Mouse (Mus musculus) heart, adult 2 months (tissue): ENCODE results near the gene Slc4a10. TPM values are rescaled to one million over a fixed set of nuclear protein-coding genes. Genes with fewer than 3 reads are reported as not detected.
"Not testable (repeated sequence)": the region's sequence is repeated elsewhere in the genome, so short reads cannot be mapped to it uniquely, and the experiment has no call there.

ENCODE experiments used
- DNase-seq, 2 experiments: peaks; one replicate each; pipeline ENCODE4 v3.0.0; 2021
- H3K27ac ChIP-seq: fragments of 200-600 bp; 2 replicates; pipeline ENCODE4 v1.8.1; 2022
- H3K27me3 ChIP-seq: fragments of 200-500 bp; 2 replicates; pipeline ENCODE4 v1.6.1; 2012; ENCODE audit warnings: mild to moderate bottlenecking, low read length, inconsistent platforms, mixed read lengths; ENCODE audit not compliant: control insufficient read depth, insufficient read depth
- H3K36me3 ChIP-seq: fragments of 200-500 bp; 2 replicates; pipeline ENCODE4 v1.6.1; 2012; ENCODE audit warnings: low read length, inconsistent platforms; ENCODE audit not compliant: control insufficient read depth, insufficient read depth
- H3K4me1 ChIP-seq: fragments of 200-500 bp; 2 replicates; pipeline ENCODE4 v1.6.1; 2011; ENCODE audit warnings: low read length; ENCODE audit not compliant: control insufficient read depth, insufficient read depth
- H3K4me3 ChIP-seq: fragments of 200-600 bp; 2 replicates; pipeline ENCODE4 v1.8.1; 2022
- H3K79me2 ChIP-seq: fragments of 200-500 bp; replicated peaks from 2 replicates; pipeline ENCODE4 v1.6.1; 2012; ENCODE audit warnings: mild to moderate bottlenecking, inconsistent platforms, low read length, moderate library complexity, mixed read lengths; ENCODE audit not compliant: control insufficient read depth, insufficient read depth
- H3K9ac ChIP-seq: fragments of 200-500 bp; 2 replicates; pipeline ENCODE4 v1.6.1; 2012; ENCODE audit warnings: low read depth, mild to moderate bottlenecking, control low read depth, inconsistent platforms, low read length, mixed read lengths
- CTCF ChIP-seq: fragments of 200-600 bp; IDR thresholded peaks from 2 replicates; pipeline ENCODE4 v1.8.1; 2022; ENCODE audit warnings: antibody characterized with exemption, mild to moderate bottlenecking, moderate library complexity
- EP300 ChIP-seq: fragments of 200-500 bp; IDR thresholded peaks from 2 replicates; pipeline ENCODE4 v1.6.1; 2011; ENCODE audit warnings: low read depth, low read length, control low read depth; ENCODE audit not compliant: insufficient read depth
- POLR2A ChIP-seq: fragments of 200-500 bp; IDR thresholded peaks from 2 replicates; pipeline ENCODE4 v1.6.1; 2011; ENCODE audit warnings: mild to moderate bottlenecking, low read depth, low read length, control low read depth; ENCODE audit not compliant: insufficient read depth
- WGBS: fragments of 180-500 bp; shearing (Covaris S2); methylation state at CpG from one replicate; pipeline ENCODE4 v1.1.7; 2018; 5-methylcytosine and 5-hydroxymethylcytosine counted together
- intact Hi-C: fragments of 180-260 bp; cut with DNase I; formaldehyde crosslinking; loops from one replicate; pipeline ENCODE4 v1.15.1; 2025
- long read RNA-seq: library from polyadenylated mRNA; stranded (forward); transcript quantifications from one replicate; pipeline ENCODE4 v2.0.0, GENCODE M21; 2021
- polyA plus RNA-seq: library from polyadenylated mRNA; depleted of rRNA; stranded (reverse); fragments of >200 nt; gene quantifications from 2 replicates; pipeline ENCODE4 v1.2.3, GENCODE M21; 2012; rRNA removed
- total RNA-seq, 2 experiments: library from RNA; stranded (reverse); gene quantifications; 2 replicates each; pipeline ENCODE4 v1.2.3; 2021

Slc4a10 gene
- total RNA-seq (not detected), polyA plus RNA-seq (0.03 and 0.04 TPM in 2 replicates)
- long read RNA-seq: 0 reads

GRCm38 (mm10) chr2:62046421-62046845 is at the start of gene Slc4a10:
Gene Slc4a10, plus strand, starts transcription at chr2:62046462.
- WGBS: 21% methylated on average over 10 of the region's 10 CpGs
- TF ChIP-seq POLR2A (no peak), EP300 (no peak)
- no peaks in the 10 kb centered on the region for H3K79me2 ChIP-seq
- H3K9ac ChIP-seq: no peak within 1 kb of the TSS
- H3K27ac ChIP-seq: no peak within 1 kb of the TSS
- no peak within 1 kb of the TSS for H3K4me3 ChIP-seq
- H3K4me1 ChIP-seq: no peaks in the 10 kb centered on the region
- H3K27me3 ChIP-seq: no peaks in the 10 kb centered on the region
- intact Hi-C loops: no loop called here
- no peaks in the 10 kb centered on the region for H3K36me3 ChIP-seq
- DNase-seq: no peak

- H3K79me2 ChIP-seq, intact Hi-C loops, H3K9ac ChIP-seq, H3K4me3 ChIP-seq, DNase-seq, H3K27ac ChIP-seq, H3K36me3 ChIP-seq, H3K4me1 ChIP-seq, H3K27me3 ChIP-seq: not testable (repeated sequence)
- WGBS: 89% methylated on average over 6 of the region's 6 CpGs
Observed at GRCm38 (mm10) chr2:62001251-62001650, 45.0 kb upstream of the Slc4a10 start.

- Histone ChIP-seq H3K9ac (no peak overlapping the region), H3K79me2 (no peaks in the 10 kb centered on the region), H3K4me3 (no peak overlapping the region), H3K36me3 (no peaks in the 10 kb centered on the region), H3K27me3 (no peaks in the 10 kb centered on the region), H3K27ac (no peak overlapping the region), H3K4me1 (no peaks in the 10 kb centered on the region)
- DNase-seq: no peak
- intact Hi-C loops: no loop called here
- WGBS: 74% methylated on average over 3 of the region's 3 CpGs
- TF ChIP-seq EP300: no peak
- TF ChIP-seq POLR2A: no peak
Observed at GRCm38 (mm10) chr2:62018209-62018608, 28.1 kb upstream of the Slc4a10 start.

- no peaks in the 10 kb centered on the region for H3K27me3 ChIP-seq
- H3K9ac ChIP-seq: no peak overlapping the region
- intact Hi-C loops: no loop called here
- TF ChIP-seq EP300 (no peak), CTCF (no peak), POLR2A (no peak)
- WGBS: 9% methylated on average over 10 of the region's 10 CpGs
- H3K4me1 ChIP-seq: no peaks in the 10 kb centered on the region
- H3K79me2 ChIP-seq: no peaks in the 10 kb centered on the region
- no peak for DNase-seq
- no peaks in the 10 kb centered on the region for H3K36me3 ChIP-seq
- no peak overlapping the region for H3K27ac ChIP-seq
- H3K4me3 ChIP-seq: no peak overlapping the region
Observed at GRCm38 (mm10) chr2:62046861-62047503, 720 bp downstream of the Slc4a10 start.

GRCm38 (mm10) chr2:62047504-62048005 is 1.3 kb downstream of the Slc4a10 start:
- H3K79me2 ChIP-seq: no peaks in the 10 kb centered on the region
- 4% methylated on average over 14 of the region's 14 CpGs for WGBS
- no peaks in the 10 kb centered on the region for H3K36me3 ChIP-seq
- H3K4me1 ChIP-seq: no peaks in the 10 kb centered on the region
- no peak for TF ChIP-seq EP300
- TF ChIP-seq POLR2A: no peak
- TF ChIP-seq CTCF: no peak
- intact Hi-C loops: no loop called here
- H3K9ac ChIP-seq: no peak overlapping the region
- no peaks in the 10 kb centered on the region for H3K27me3 ChIP-seq
- DNase-seq: no peak
- no peak overlapping the region for H3K27ac ChIP-seq
- H3K4me3 ChIP-seq: no peak overlapping the region

GRCm38 (mm10) chr2:62048116-62048515 is 1.9 kb downstream of the Slc4a10 start:
- Histone ChIP-seq H3K4me1 (no peaks in the 10 kb centered on the region), H3K36me3 (no peaks in the 10 kb centered on the region), H3K79me2 (no peaks in the 10 kb centered on the region), H3K27ac (no peak overlapping the region), H3K27me3 (no peaks in the 10 kb centered on the region), H3K9ac (no peak overlapping the region), H3K4me3 (no peak overlapping the region)
- TF ChIP-seq POLR2A (no peak), CTCF (no peak)
- intact Hi-C loops: no loop called here
- 21% methylated on average over 3 of the region's 3 CpGs for WGBS
- DNase-seq: no peak
